Comparison of ENCODE assay signal across 22 mouse cellular contexts in genomic region chr16:89810398-89810797, GRCm38 (mm10).
DNase-seq lines count a peak whose midpoint lies in the region; ATAC-seq and TF ChIP-seq lines count a peak whose summit lies in the region.
"Had no signal": no experiment of that assay in that cellular context is flagged by ENCODE, and none has a peak within 500 bp of the region (broad histone marks: within the 10 kb centered on the region; RNA-seq: fewer than 3 reads in every experiment).

No protein-coding gene starts in this region.

- H3K4me1 ChIP-seq in forebrain, embryonic 12.5 days = peaks cover 10% of the 10 kb centered on the region
- H3K4me1 ChIP-seq: embryonic facial prominence, embryonic 12.5 days had no signal

- no peak for TF ChIP-seq CTCF in left cerebral cortex, adult 2 months (IDR thresholded peaks at IDR 0.05)

- 91% methylated on average over 6 of the region's 6 CpGs for WGBS in forebrain, embryonic 12.5 days

- peak; percentile 30 for DNase-seq in lung, postnatal 10 days
- no peak for DNase-seq in lung, postnatal 14 days
- peak; percentile 23 for DNase-seq in MEL-GATA-1-ER (ENCODE audit: extremely low read depth, low read depth)
- no peak for DNase-seq in Muller cell, postnatal 12 days (ENCODE audit: inconsistent ontology term)
- no peak for DNase-seq in left cerebral cortex, adult 2 months (ENCODE audit: extremely low spot score in 1 of 2, low spot score in 2 of 2)
- DNase-seq: adrenal gland, adult 2 months; adrenal gland, postnatal 10 days; adrenal gland, postnatal 25 days; cerebellum, adult 11 months; cerebellum, adult 18-20 months; cerebellum, adult 8-10 months; cerebellum, adult 9-11 months; cerebellum, postnatal 14 days; cerebellum, postnatal 36 days; forebrain, postnatal 0 days had no signal

- 0 out of 2 replicates have a peak, but pooled peaks cover 4% of the 10 kb centered on the region for H3K27me3 ChIP-seq in forebrain, embryonic 12.5 days
- H3K27me3 ChIP-seq: embryonic facial prominence, embryonic 12.5 days; forebrain, embryonic 13.5 days; forebrain, embryonic 15.5 days had no signal

- H3K36me3 ChIP-seq in forebrain, embryonic 12.5 days (replicated peaks) = peaks cover 18% of the 10 kb centered on the region

- H3K9ac ChIP-seq in forebrain, embryonic 12.5 days = no peak overlapping the region
- H3K9ac ChIP-seq: embryonic facial prominence, embryonic 12.5 days; forebrain, embryonic 13.5 days; forebrain, embryonic 15.5 days; forebrain, postnatal 0 days had no signal

- intact Hi-C loops in left cerebral cortex, adult 2 months (cut with DNase I) = no loop called here

- H3K4me3 ChIP-seq in forebrain, embryonic 12.5 days (replicated peaks) = no peak overlapping the region
- H3K4me3 ChIP-seq in left cerebral cortex, adult 2 months = no peak overlapping the region
- H3K4me3 ChIP-seq: embryonic facial prominence, embryonic 10.5 days; embryonic facial prominence, embryonic 12.5 days; forebrain, embryonic 13.5 days; forebrain, embryonic 15.5 days had no signal

- H3K27ac ChIP-seq in forebrain, embryonic 12.5 days = no peak overlapping the region
- no peak overlapping the region for H3K27ac ChIP-seq in left cerebral cortex, adult 2 months
- H3K27ac ChIP-seq: embryonic facial prominence, embryonic 10.5 days; embryonic facial prominence, embryonic 12.5 days; forebrain, embryonic 13.5 days; forebrain, embryonic 15.5 days had no signal

- 0 out of 2 replicates have a peak, but pooled peaks have one; percentile 39 for ATAC-seq in common myeloid progenitor, adult 5-6 weeks (replicated peaks; ENCODE audit: low read depth, poor library complexity, severe bottlenecking)
- peak; percentile 45 for ATAC-seq in inflammation-experienced regulatory T-cells, adult 6 months
- no peak for ATAC-seq in forebrain, embryonic 12.5 days (ENCODE audit: low FRiP score)
- ATAC-seq: forebrain, embryonic 13.5 days; forebrain, embryonic 15.5 days; forebrain, postnatal 0 days had no signal

- H3K4me2 ChIP-seq in forebrain, embryonic 12.5 days = no peak overlapping the region
- H3K4me2 ChIP-seq: embryonic facial prominence, embryonic 12.5 days; forebrain, embryonic 13.5 days; forebrain, embryonic 15.5 days had no signal

- no peaks in the 10 kb centered on the region for H3K9me3 ChIP-seq in forebrain, embryonic 12.5 days
- H3K9me3 ChIP-seq: embryonic facial prominence, embryonic 10.5 days; embryonic facial prominence, embryonic 12.5 days; forebrain, embryonic 13.5 days; forebrain, embryonic 15.5 days had no signal

Comparison
In these comparisons a context has a peak if more than half of its experiments do, and no peak if none do; other contexts are left out.
1. DNase-seq: peak in lung, postnatal 10 days (single experiment) and MEL-GATA-1-ER (single experiment); none in lung, postnatal 14 days (single experiment), Muller cell, postnatal 12 days (single experiment) and left cerebral cortex, adult 2 months (0 of 2).